Mouse (Mus musculus) lung, postnatal 0 days (tissue): ENCODE data around the gene Itih3.

ENCODE experiments used
- CTCF ChIP-seq: IDR thresholded peaks from 2 replicates; pipeline ENCODE4 v1.5.1; 2016; ENCODE audit warnings: antibody characterized with exemption, mild to moderate bottlenecking
- EP300 ChIP-seq: IDR thresholded peaks from 2 replicates; pipeline ENCODE4 v1.6.1; 2016; ENCODE audit warnings: antibody characterized with exemption, mild to moderate bottlenecking, control low read depth

GRCm38 (mm10) chr14:30888271-30888732 lies 35.3 kb downstream of the Itih3 start:
- TF ChIP-seq CTCF (peak; percentile 75), EP300 (0 out of 2 replicates have a peak, but pooled peaks have one; percentile 45)
